Mouse (Mus musculus): ENCODE measurements around the gene Gbx1. TPM values are rescaled to one million over a fixed set of nuclear protein-coding genes. Genes with fewer than 3 reads are reported as not detected.

The Gbx1 gene
- polyA plus RNA-seq, 1 experiment = not detected

- H3K27ac ChIP-seq (ENCODE audit: insufficient read depth, low read depth, low read length) = no peak overlapping the region
- WGBS = 51% methylated on average over 6 of the region's 6 CpGs
- H3K4me1 ChIP-seq (ENCODE audit: control insufficient read depth, insufficient read depth, low read length) = peaks cover 4% of the 10 kb centered on the region; the same call in 1 of the 2 replicates
- no peak for TF ChIP-seq CTCF (IDR thresholded peaks at IDR 0.05; ENCODE audit: insufficient read depth, low read depth, low read length)
- no peak overlapping the region for H3K4me3 ChIP-seq (ENCODE audit: insufficient read depth, low read depth, low read length)
These were observed 14.2 kb upstream of the Gbx1 start for GRCm38 (mm10) chr5:24541144-24541569.

GRCm38 (mm10) chr5:24540387-24541143, 13.6 kb upstream of the Gbx1 start, which contains the start of gene Asb10:
Gene Asb10 (minus strand): TSS chr5:24540978.
- H3K4me3 ChIP-seq (ENCODE audit: insufficient read depth, low read depth, low read length) = no peak within 1 kb of the TSS
- H3K27ac ChIP-seq (ENCODE audit: insufficient read depth, low read depth, low read length) = no peak within 1 kb of the TSS
- peaks cover 4% of the 10 kb centered on the region; the same call in 1 of the 2 replicates for H3K4me1 ChIP-seq (ENCODE audit: control insufficient read depth, insufficient read depth, low read length)
- WGBS = 44% methylated on average over 14 of the region's 14 CpGs
- no peak for TF ChIP-seq CTCF (IDR thresholded peaks at IDR 0.05; ENCODE audit: insufficient read depth, low read depth, low read length)
- TF ChIP-seq POLR2A (IDR thresholded peaks at IDR 0.05; ENCODE audit: insufficient read depth, low read depth, low read length) = no peak

GRCm38 (mm10) chr5:24539571-24540296, 12.7 kb upstream of the Gbx1 start:
- H3K4me1 ChIP-seq (ENCODE audit: control insufficient read depth, insufficient read depth, low read length) = peaks cover 4% of the 10 kb centered on the region; the same call in 1 of the 2 replicates
- no peak overlapping the region for H3K27ac ChIP-seq (ENCODE audit: insufficient read depth, low read depth, low read length)
- no peak overlapping the region for H3K4me3 ChIP-seq (ENCODE audit: insufficient read depth, low read depth, low read length)
- no peak for TF ChIP-seq CTCF (IDR thresholded peaks at IDR 0.05; ENCODE audit: insufficient read depth, low read depth, low read length)
- no peak for TF ChIP-seq POLR2A (IDR thresholded peaks at IDR 0.05; ENCODE audit: insufficient read depth, low read depth, low read length)
- whole genome bisulfite sequencing = 89% methylated on average over 22 of the region's 22 CpGs

- TF ChIP-seq POLR2A (IDR thresholded peaks at IDR 0.05; ENCODE audit: insufficient read depth, low read depth, low read length) (no peak), CTCF (IDR thresholded peaks at IDR 0.05; ENCODE audit: insufficient read depth, low read depth, low read length) (no peak)
- Histone ChIP-seq H3K27ac (ENCODE audit: insufficient read depth, low read depth, low read length) (no peak overlapping the region), H3K4me1 (ENCODE audit: control insufficient read depth, insufficient read depth, low read length) (peaks cover 4% of the 10 kb centered on the region; the same call in 1 of the 2 replicates), H3K4me3 (ENCODE audit: insufficient read depth, low read depth, low read length) (no peak overlapping the region)
- WGBS = 63% methylated on average over 16 of the region's 16 CpGs
These were observed 10.6 kb upstream of the Gbx1 start for GRCm38 (mm10) chr5:24537618-24538017.

- Histone ChIP-seq H3K4me1 (ENCODE audit: control insufficient read depth, insufficient read depth, low read length) (peaks cover 4% of the 10 kb centered on the region; the same call in 1 of the 2 replicates), H3K4me3 (ENCODE audit: insufficient read depth, low read depth, low read length) (no peak overlapping the region), H3K27ac (ENCODE audit: insufficient read depth, low read depth, low read length) (no peak overlapping the region)
- WGBS = 73% methylated on average over 5 of the region's 5 CpGs
- TF ChIP-seq CTCF (IDR thresholded peaks at IDR 0.05; ENCODE audit: insufficient read depth, low read depth, low read length) = no peak
- no peak for TF ChIP-seq POLR2A (IDR thresholded peaks at IDR 0.05; ENCODE audit: insufficient read depth, low read depth, low read length)
These were observed 9.5 kb upstream of the Gbx1 start for GRCm38 (mm10) chr5:24536511-24536910.

GRCm38 (mm10) chr5:24535731-24536130, 8.7 kb upstream of the Gbx1 start:
- no peak overlapping the region for H3K4me3 ChIP-seq (ENCODE audit: insufficient read depth, low read depth, low read length)
- TF ChIP-seq CTCF (IDR thresholded peaks at IDR 0.05; ENCODE audit: insufficient read depth, low read depth, low read length) = no peak
- TF ChIP-seq POLR2A (IDR thresholded peaks at IDR 0.05; ENCODE audit: insufficient read depth, low read depth, low read length) = no peak
- 88% methylated on average over 3 of the region's 3 CpGs for WGBS
- H3K4me1 ChIP-seq (ENCODE audit: control insufficient read depth, insufficient read depth, low read length) = no peaks in the 10 kb centered on the region; the same call in 1 of the 2 replicates
- no peak overlapping the region for H3K27ac ChIP-seq (ENCODE audit: insufficient read depth, low read depth, low read length)

- no peak overlapping the region for H3K4me3 ChIP-seq (ENCODE audit: insufficient read depth, low read depth, low read length)
- WGBS = 67% methylated on average over 5 of the region's 5 CpGs
- H3K27ac ChIP-seq (ENCODE audit: insufficient read depth, low read depth, low read length) = no peak overlapping the region
- TF ChIP-seq CTCF (IDR thresholded peaks at IDR 0.05; ENCODE audit: insufficient read depth, low read depth, low read length) (no peak), POLR2A (IDR thresholded peaks at IDR 0.05; ENCODE audit: insufficient read depth, low read depth, low read length) (no peak)
- H3K4me1 ChIP-seq (ENCODE audit: control insufficient read depth, insufficient read depth, low read length) = peaks cover 2% of the 10 kb centered on the region; the same call in 1 of the 2 replicates
These were observed 7.3 kb upstream of the Gbx1 start for GRCm38 (mm10) chr5:24534292-24534691.

- Histone ChIP-seq H3K27ac (ENCODE audit: insufficient read depth, low read depth, low read length) (no peak overlapping the region), H3K4me1 (ENCODE audit: control insufficient read depth, insufficient read depth, low read length) (peaks cover 2% of the 10 kb centered on the region; the same call in 1 of the 2 replicates), H3K4me3 (ENCODE audit: insufficient read depth, low read depth, low read length) (no peak overlapping the region)
- TF ChIP-seq CTCF (IDR thresholded peaks at IDR 0.05; ENCODE audit: insufficient read depth, low read depth, low read length) = peak; percentile 11; the same call in 1 of the 2 replicates
- TF ChIP-seq POLR2A (IDR thresholded peaks at IDR 0.05; ENCODE audit: insufficient read depth, low read depth, low read length) = no peak
- 72% methylated on average over 11 of the region's 11 CpGs for WGBS
These were observed 6.4 kb upstream of the Gbx1 start for GRCm38 (mm10) chr5:24533391-24533790.

All from olfactory bulb, adult 2 months (tissue).